Mouse (Mus musculus) intestine, postnatal 0 days (tissue): ENCODE results near the gene Rpn1. TPM values are rescaled to one million over a fixed set of nuclear protein-coding genes. Genes with fewer than 3 reads are reported as not detected.
A peak's percentile ranks its signal among the peaks of the same experiment; 100 is the strongest.

Source experiments
- ATAC-seq: fragments of 200-750 bp; cut with Nextera tagmentation; 2 replicates; pipeline ENCODE4 v1.8.0; 2017; ENCODE audit warnings: mild to moderate bottlenecking, moderate TSS enrichment, moderate library complexity
- H3K27ac ChIP-seq: fragments of 300-500 bp; sonication (generic); 2 replicates; pipeline ENCODE4 v1.5.1; 2014; ENCODE audit warnings: mild to moderate bottlenecking, low read depth, low read length, moderate library complexity
- H3K27me3 ChIP-seq: fragments of 300-500 bp; sonication (generic); replicated peaks from 2 replicates; pipeline ENCODE4 v1.6.1; 2014; ENCODE audit warnings: low read length, mixed read lengths; ENCODE audit not compliant: control insufficient read depth, insufficient read depth
- H3K36me3 ChIP-seq: fragments of 300-500 bp; sonication (generic); 2 replicates; pipeline ENCODE4 v1.6.1; 2014; ENCODE audit warnings: mild to moderate bottlenecking, moderate library complexity; ENCODE audit not compliant: control insufficient read depth, insufficient read depth
- H3K4me1 ChIP-seq: fragments of 300-500 bp; sonication (generic); replicated peaks from 2 replicates; pipeline ENCODE4 v1.6.1; 2014; ENCODE audit warnings: antibody characterized with exemption, low read length, mixed read lengths; ENCODE audit not compliant: control insufficient read depth, insufficient read depth
- H3K4me2 ChIP-seq: fragments of 300-500 bp; sonication (generic); replicated peaks from 2 replicates; pipeline ENCODE4 v1.6.1; 2014; ENCODE audit warnings: low read depth, mild to moderate bottlenecking, moderate library complexity
- H3K4me3 ChIP-seq: fragments of 300-500 bp; sonication (generic); 2 replicates; pipeline ENCODE4 v1.5.1; 2014; ENCODE audit warnings: low read depth, low read length
- H3K9ac ChIP-seq: fragments of 300-500 bp; sonication (generic); 2 replicates; pipeline ENCODE4 v1.6.1; 2014; ENCODE audit warnings: mild to moderate bottlenecking, low read depth, low read length
- H3K9me3 ChIP-seq: fragments of 300-500 bp; sonication (generic); 2 replicates; pipeline ENCODE4 v1.6.1; 2016; ENCODE audit warnings: mixed run types; ENCODE audit not compliant: control insufficient read depth
- CTCF ChIP-seq: sonication (generic); IDR thresholded peaks from 2 replicates; pipeline ENCODE4 v1.5.1; 2016; ENCODE audit warnings: low read depth, mild to moderate bottlenecking, control low read depth, antibody characterized with exemption, moderate library complexity
- WGBS: fragments of 180-500 bp; shearing (Covaris S2); extraction: QIAGEN DNeasy Blood & Tissue Kit; methylation state at CpG from one replicate; pipeline ENCODE4 v1.1.7; 2014; 5-methylcytosine and 5-hydroxymethylcytosine counted together
- polyA plus RNA-seq: library from polyadenylated mRNA; unstranded; fragments of >200 nt; fragmentation: Nextera tagmentation; extraction: Ambion mirVana; gene quantifications from 2 replicates; pipeline ENCODE4 v1.2.1, GENCODE M21; 2015

Gene Rpn1
- polyA plus RNA-seq, 1 experiment from 2014 or later = 184 TPM

- Histone ChIP-seq H3K9ac (no peak overlapping the region), H3K4me3 (no peak overlapping the region), H3K9me3 (no peaks in the 10 kb centered on the region), H3K27me3 (no peaks in the 10 kb centered on the region), H3K4me2 (no peak overlapping the region), H3K27ac (no peak overlapping the region), H3K36me3 (no peaks in the 10 kb centered on the region), H3K4me1 (no peaks in the 10 kb centered on the region)
- WGBS = 83% methylated on average over 5 of the region's 5 CpGs
- ATAC-seq = no peak
- TF ChIP-seq CTCF = no peak
Measured at GRCm38 (mm10) chr6:88114414-88114813, 30.1 kb downstream of the Rpn1 start.

GRCm38 (mm10) chr6:88116347-88117183 is 32.3 kb downstream of the Rpn1 start:
- WGBS = 76% methylated on average over 21 of the region's 21 CpGs
- no peak for ATAC-seq
- no peaks in the 10 kb centered on the region for H3K36me3 ChIP-seq
- no peaks in the 10 kb centered on the region for H3K9me3 ChIP-seq
- TF ChIP-seq CTCF = no peak
- no peaks in the 10 kb centered on the region for H3K27me3 ChIP-seq
- no peak overlapping the region for H3K4me2 ChIP-seq
- no peak overlapping the region for H3K27ac ChIP-seq
- H3K9ac ChIP-seq = no peak overlapping the region
- H3K4me3 ChIP-seq = no peak overlapping the region
- no peaks in the 10 kb centered on the region for H3K4me1 ChIP-seq

- 86% methylated on average over 10 of the region's 10 CpGs for WGBS
- TF ChIP-seq CTCF = no peak
- H3K27ac ChIP-seq = no peak overlapping the region
- no peak overlapping the region for H3K9ac ChIP-seq
- no peaks in the 10 kb centered on the region for H3K36me3 ChIP-seq
- no peaks in the 10 kb centered on the region for H3K9me3 ChIP-seq
- no peak overlapping the region for H3K4me2 ChIP-seq
- no peak overlapping the region for H3K4me3 ChIP-seq
- ATAC-seq = no peak
- no peaks in the 10 kb centered on the region for H3K4me1 ChIP-seq
- no peaks in the 10 kb centered on the region for H3K27me3 ChIP-seq
Measured at GRCm38 (mm10) chr6:88117184-88117575, 32.9 kb downstream of the Rpn1 start.

DNA sequence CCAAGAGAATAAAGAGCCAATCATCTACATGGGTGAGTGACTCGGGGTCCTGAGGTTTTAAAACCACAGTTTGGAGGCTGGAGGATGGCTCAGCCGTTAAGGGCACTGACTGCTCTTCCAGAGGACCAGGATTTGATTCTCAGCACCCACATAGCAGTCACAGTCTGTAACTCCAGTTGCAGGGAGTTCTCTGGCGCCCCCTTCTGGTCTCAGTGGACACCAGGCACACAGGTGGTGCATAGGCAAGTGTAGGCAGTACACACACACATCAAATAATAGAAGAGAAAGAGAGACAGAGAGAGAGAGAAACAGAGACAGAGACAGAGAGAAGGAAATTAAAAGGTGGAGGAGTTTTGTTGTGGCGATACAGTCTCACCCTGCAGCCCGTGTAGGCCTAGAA is 35.0 kb downstream of the Rpn1 start:
- H3K36me3 ChIP-seq = no peaks in the 10 kb centered on the region
- H3K4me2 ChIP-seq = no peak overlapping the region
- H3K9me3 ChIP-seq = no peaks in the 10 kb centered on the region
- 79% methylated on average over 5 of the region's 5 CpGs for WGBS
- H3K4me1 ChIP-seq = no peaks in the 10 kb centered on the region
- TF ChIP-seq CTCF = peak; percentile 31
- H3K27ac ChIP-seq = no peak overlapping the region
- no peak for ATAC-seq
- H3K4me3 ChIP-seq = no peak overlapping the region
- no peaks in the 10 kb centered on the region for H3K27me3 ChIP-seq
- H3K9ac ChIP-seq = no peak overlapping the region

- Histone ChIP-seq H3K36me3 (no peaks in the 10 kb centered on the region), H3K4me3 (no peak overlapping the region), H3K9ac (no peak overlapping the region), H3K4me2 (no peak overlapping the region), H3K27ac (no peak overlapping the region), H3K4me1 (no peaks in the 10 kb centered on the region), H3K9me3 (no peaks in the 10 kb centered on the region), H3K27me3 (no peaks in the 10 kb centered on the region)
- TF ChIP-seq CTCF = no peak
- WGBS = 83% methylated on average over 7 of the region's 7 CpGs
- no peak for ATAC-seq
Measured at GRCm38 (mm10) chr6:88120813-88121212, 36.5 kb downstream of the Rpn1 start.

GRCm38 (mm10) chr6:88121781-88122180 is 37.5 kb downstream of the Rpn1 start:
- no peaks in the 10 kb centered on the region for H3K27me3 ChIP-seq
- no peaks in the 10 kb centered on the region for H3K9me3 ChIP-seq
- no peak overlapping the region for H3K27ac ChIP-seq
- WGBS = 87% methylated on average over 2 of the region's 2 CpGs
- no peak for ATAC-seq
- H3K4me2 ChIP-seq = no peak overlapping the region
- H3K36me3 ChIP-seq = no peaks in the 10 kb centered on the region
- no peak overlapping the region for H3K4me3 ChIP-seq
- no peaks in the 10 kb centered on the region for H3K4me1 ChIP-seq
- H3K9ac ChIP-seq = no peak overlapping the region
- TF ChIP-seq CTCF = no peak
